Mouse (Mus musculus) embryonic facial prominence, embryonic 12.5 days (tissue): ENCODE results near the gene Sigirr. TPM values are rescaled to one million over a fixed set of nuclear protein-coding genes. Genes with fewer than 3 reads are reported as not detected.

Experiments
- ATAC-seq: fragments of 200-750 bp; cut with Nextera tagmentation; 2 replicates; pipeline ENCODE4 v1.8.0; 2017; ENCODE audit not compliant: insufficient number of reproducible peaks, insufficient read depth, low FRiP score, low TSS enrichment
- H3K27ac ChIP-seq: fragments of 300-500 bp; sonication (generic); 2 replicates; pipeline ENCODE4 v1.5.1; 2016; ENCODE audit warnings: mild to moderate bottlenecking
- H3K27me3 ChIP-seq: fragments of 300-500 bp; sonication (generic); 2 replicates; pipeline ENCODE4 v1.6.1; 2016; ENCODE audit warnings: mild to moderate bottlenecking, moderate library complexity
- H3K36me3 ChIP-seq: fragments of 300-500 bp; sonication (generic); 2 replicates; pipeline ENCODE4 v1.6.1; 2016; ENCODE audit warnings: mild to moderate bottlenecking
- H3K4me1 ChIP-seq: fragments of 300-500 bp; sonication (generic); 2 replicates; pipeline ENCODE4 v1.6.1; 2016
- H3K4me2 ChIP-seq: fragments of 300-500 bp; sonication (generic); replicated peaks from 2 replicates; pipeline ENCODE4 v1.6.1; 2016; ENCODE audit warnings: mild to moderate bottlenecking, moderate library complexity
- H3K4me3 ChIP-seq: fragments of 300-500 bp; sonication (generic); 2 replicates; pipeline ENCODE4 v1.5.1; 2016; ENCODE audit warnings: mild to moderate bottlenecking
- H3K9ac ChIP-seq: fragments of 300-500 bp; sonication (generic); 2 replicates; pipeline ENCODE4 v1.6.1; 2016; ENCODE audit warnings: mild to moderate bottlenecking, moderate library complexity
- H3K9me3 ChIP-seq: fragments of 300-500 bp; sonication (generic); 2 replicates; pipeline ENCODE4 v1.6.1; 2016; ENCODE audit warnings: mild to moderate bottlenecking, moderate library complexity
- WGBS: fragments of 180-500 bp; shearing (Covaris S2); methylation state at CpG from one replicate; pipeline ENCODE4 v1.1.7; 2016; 5-methylcytosine and 5-hydroxymethylcytosine counted together
- polyA plus RNA-seq: library from polyadenylated mRNA; unstranded; fragments of >200 nt; fragmentation: Nextera tagmentation; extraction: Ambion mirVana; gene quantifications from 2 replicates; pipeline ENCODE4 v1.2.1, GENCODE M21; 2016

Gene Sigirr
- polyA plus RNA-seq, 1 experiment from 2014 or later: 1.9 TPM

- H3K4me1 ChIP-seq: peaks cover 18% of the 10 kb centered on the region; the same call in 1 of the 2 replicates
- 30% methylated on average over 23 of the region's 23 CpGs for WGBS
- no peaks in the 10 kb centered on the region for H3K9me3 ChIP-seq
- H3K27me3 ChIP-seq: peaks cover 27% of the 10 kb centered on the region
- H3K9ac ChIP-seq: no peak overlapping the region
- no peak overlapping the region for H3K4me3 ChIP-seq
- no peak overlapping the region for H3K4me2 ChIP-seq
- ATAC-seq: no peak
- H3K27ac ChIP-seq: no peak overlapping the region
- H3K36me3 ChIP-seq: peaks cover 14% of the 10 kb centered on the region
Measured at GRCm38 (mm10) chr7:141072017-141072745, 28.2 kb downstream of the Sigirr start.

GRCm38 (mm10) chr7:141070058-141070862 is 30.1 kb downstream of the Sigirr start:
- Histone ChIP-seq H3K27ac (no peak overlapping the region), H3K4me1 (peaks cover 18% of the 10 kb centered on the region; the same call in 1 of the 2 replicates), H3K27me3 (peaks cover 27% of the 10 kb centered on the region), H3K9ac (peak overlapping the region; percentile 50), H3K9me3 (no peaks in the 10 kb centered on the region), H3K4me3 (peak overlapping the region; percentile 32), H3K4me2 (peak overlapping the region; percentile 69), H3K36me3 (peaks cover 26% of the 10 kb centered on the region)
- ATAC-seq: peak; percentile 5; the same call in 1 of the 2 replicates
- 2% methylated on average over 51 of the region's 51 CpGs for WGBS

GRCm38 (mm10) chr7:141068351-141068750 is 32.0 kb downstream of the Sigirr start:
- peaks cover 40% of the 10 kb centered on the region for H3K36me3 ChIP-seq
- peaks cover 18% of the 10 kb centered on the region; the same call in 1 of the 2 replicates for H3K4me1 ChIP-seq
- WGBS: 78% methylated on average over 19 of the region's 19 CpGs
- no peak for ATAC-seq
- no peak overlapping the region for H3K4me3 ChIP-seq
- peaks cover 27% of the 10 kb centered on the region for H3K27me3 ChIP-seq
- no peak overlapping the region for H3K27ac ChIP-seq
- no peak overlapping the region for H3K9ac ChIP-seq
- H3K9me3 ChIP-seq: no peaks in the 10 kb centered on the region
- no peak overlapping the region for H3K4me2 ChIP-seq

- H3K9me3 ChIP-seq: no peaks in the 10 kb centered on the region
- peaks cover 12% of the 10 kb centered on the region for H3K4me1 ChIP-seq
- no peak for ATAC-seq
- no peak overlapping the region for H3K27ac ChIP-seq
- H3K36me3 ChIP-seq: peaks cover 40% of the 10 kb centered on the region
- peaks cover 7% of the 10 kb centered on the region; the same call in 1 of the 2 replicates for H3K27me3 ChIP-seq
- no peak overlapping the region for H3K9ac ChIP-seq
- no peak overlapping the region for H3K4me2 ChIP-seq
- no peak overlapping the region for H3K4me3 ChIP-seq
- 92% methylated on average over 7 of the region's 7 CpGs for WGBS
Measured at GRCm38 (mm10) chr7:141064576-141064975, 35.8 kb downstream of the Sigirr start.

- peaks cover 12% of the 10 kb centered on the region for H3K4me1 ChIP-seq
Measured at GRCm38 (mm10) chr7:141064175-141064574, 36.2 kb downstream of the Sigirr start.

GRCm38 (mm10) chr7:141063353-141063752 is 37.0 kb downstream of the Sigirr start:
- Histone ChIP-seq H3K9ac (no peak overlapping the region), H3K27me3 (0 out of 2 replicates have a peak, but pooled peaks cover 2% of the 10 kb centered on the region), H3K4me1 (peaks cover 12% of the 10 kb centered on the region), H3K4me3 (no peak overlapping the region), H3K9me3 (no peaks in the 10 kb centered on the region), H3K27ac (no peak overlapping the region), H3K36me3 (peaks cover 38% of the 10 kb centered on the region), H3K4me2 (no peak overlapping the region)
- no peak for ATAC-seq
- 92% methylated on average over 3 of the region's 3 CpGs for WGBS

More at GRCm38 (mm10) chr7:141064175-141064574, 36.2 kb downstream of the Sigirr start:
- Histone ChIP-seq H3K27ac (no peak overlapping the region), H3K36me3 (peaks cover 40% of the 10 kb centered on the region), H3K9ac (no peak overlapping the region), H3K27me3 (0 out of 2 replicates have a peak, but pooled peaks cover 5% of the 10 kb centered on the region), H3K4me3 (no peak overlapping the region), H3K4me2 (no peak overlapping the region), H3K9me3 (no peaks in the 10 kb centered on the region)
- ATAC-seq: no peak
- WGBS: 84% methylated on average over 7 of the region's 7 CpGs

- H3K36me3 ChIP-seq: peaks cover 30% of the 10 kb centered on the region
- 84% methylated on average over 7 of the region's 7 CpGs for WGBS
- ATAC-seq: no peak
- no peak overlapping the region; the same call in 1 of the 2 replicates for H3K4me2 ChIP-seq
- H3K4me1 ChIP-seq: peaks cover 12% of the 10 kb centered on the region
- H3K27ac ChIP-seq: no peak overlapping the region
- H3K27me3 ChIP-seq: no peaks in the 10 kb centered on the region
- H3K4me3 ChIP-seq: no peak overlapping the region
- H3K9ac ChIP-seq: no peak overlapping the region; the same call in 1 of the 2 replicates
- no peaks in the 10 kb centered on the region for H3K9me3 ChIP-seq
Measured at GRCm38 (mm10) chr7:141062525-141062924, 37.8 kb downstream of the Sigirr start.

GRCm38 (mm10) chr7:141061269-141061692 is 39.1 kb downstream of the Sigirr start:
- ATAC-seq: peak; percentile 61; the same call in 1 of the 2 replicates
- peaks cover 25% of the 10 kb centered on the region for H3K36me3 ChIP-seq
- under 1% methylated on average over 37 of the region's 37 CpGs for WGBS
- peak overlapping the region; percentile 63 for H3K27ac ChIP-seq
- peak overlapping the region; percentile 93 for H3K9ac ChIP-seq
- H3K9me3 ChIP-seq: no peaks in the 10 kb centered on the region
- peak overlapping the region; percentile 89 for H3K4me2 ChIP-seq
- no peaks in the 10 kb centered on the region for H3K27me3 ChIP-seq
- H3K4me1 ChIP-seq: peaks cover 12% of the 10 kb centered on the region
- peak overlapping the region; percentile 79 for H3K4me3 ChIP-seq

GRCm38 (mm10) chr7:141060426-141061242 is 39.7 kb downstream of the Sigirr start, which contains the start of gene B4galnt4:
B4galnt4 (plus strand) TSS chr7:141061104.
- peak within 1 kb of the TSS; percentile 89 for H3K4me2 ChIP-seq
- peak within 1 kb of the TSS; percentile 63 for H3K27ac ChIP-seq
- H3K27me3 ChIP-seq: no peaks in the 10 kb centered on the region
- under 1% methylated on average over 72 of the region's 72 CpGs for WGBS
- no peaks in the 10 kb centered on the region for H3K9me3 ChIP-seq
- H3K4me1 ChIP-seq: peaks cover 12% of the 10 kb centered on the region
- H3K9ac ChIP-seq: peak within 1 kb of the TSS; percentile 93
- peak within 1 kb of the TSS; percentile 79 for H3K4me3 ChIP-seq
- H3K36me3 ChIP-seq: peaks cover 18% of the 10 kb centered on the region
- ATAC-seq: peak; percentile 90

- WGBS: 64% methylated on average over 2 of the region's 2 CpGs
- Histone ChIP-seq H3K27me3 (no peaks in the 10 kb centered on the region), H3K36me3 (peaks cover 11% of the 10 kb centered on the region), H3K4me2 (peak overlapping the region; percentile 89), H3K4me1 (peaks cover 12% of the 10 kb centered on the region), H3K9me3 (no peaks in the 10 kb centered on the region), H3K9ac (0 out of 2 replicates have a peak overlapping the region, but pooled peaks have one; percentile 93), H3K4me3 (peak overlapping the region; percentile 79), H3K27ac (no peak overlapping the region)
- ATAC-seq: no peak
Measured at GRCm38 (mm10) chr7:141059929-141060328, 40.4 kb downstream of the Sigirr start.
